Mouse (Mus musculus): ENCODE data around the gene Trim44. TPM values are rescaled to one million over a fixed set of nuclear protein-coding genes. Genes with fewer than 3 reads are reported as not detected.

The Trim44 gene
- polyA plus RNA-seq, 1 experiment from 2014 or later: 16.2 TPM

DNA sequence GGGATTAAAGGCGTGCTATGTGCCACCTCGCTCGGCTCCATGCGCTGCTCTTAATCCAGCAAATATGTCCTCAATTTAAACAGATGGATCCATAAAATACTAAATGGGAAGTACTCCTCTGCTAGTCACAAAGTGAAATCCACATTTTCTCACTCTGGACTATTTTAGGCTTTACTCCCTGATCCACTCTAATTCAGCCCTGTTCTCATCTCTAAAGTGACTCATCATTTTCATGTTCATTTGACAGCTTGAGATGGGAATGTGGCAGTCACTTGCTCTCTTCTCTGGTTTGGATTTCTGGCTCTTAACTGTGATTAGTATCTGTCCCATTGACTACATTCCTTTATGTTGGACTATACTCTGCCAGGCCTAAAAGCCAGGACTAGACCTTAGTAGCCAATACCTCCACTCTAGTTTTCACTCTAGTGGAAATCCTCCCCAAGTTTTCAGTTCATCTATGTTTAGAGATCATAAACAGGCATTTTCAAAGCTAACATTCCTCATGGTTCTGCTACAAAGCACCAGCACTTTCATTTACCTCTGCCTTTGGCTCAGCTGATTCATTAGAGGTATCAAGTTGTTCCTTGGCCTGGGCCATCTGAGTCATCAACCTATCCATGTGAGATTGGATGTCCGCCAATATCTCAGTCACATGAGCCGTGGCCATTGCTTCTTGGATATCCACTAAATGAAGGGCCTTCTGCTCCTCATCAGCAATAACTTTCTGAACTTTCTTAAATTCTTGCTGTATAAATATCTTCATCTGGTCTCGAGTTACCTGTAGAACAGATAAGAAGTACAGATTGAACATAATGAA lies 50.5 kb downstream of the Trim44 start:
- H3K9ac ChIP-seq (ENCODE audit: low read length): no peak overlapping the region
- no peaks in the 10 kb centered on the region for H3K4me1 ChIP-seq (ENCODE audit: control insufficient read depth, insufficient read depth, low read length)
- no peak overlapping the region for H3K27ac ChIP-seq (ENCODE audit: low read length)
- no peak overlapping the region for H3K4me3 ChIP-seq (replicated peaks; ENCODE audit: low read length)
- peaks cover 11% of the 10 kb centered on the region; the same call in 1 of the 2 replicates for H3K36me3 ChIP-seq (ENCODE audit: control insufficient read depth, insufficient read depth, low read length)
- WGBS: 91% methylated on average over 7 of the region's 7 CpGs
- no peaks in the 10 kb centered on the region for H3K27me3 ChIP-seq (ENCODE audit: control insufficient read depth, insufficient read depth, low read length)
- H3K4me2 ChIP-seq (ENCODE audit: low read depth, low read length): no peak overlapping the region
- no peaks in the 10 kb centered on the region for H3K9me3 ChIP-seq (replicated peaks; ENCODE audit: control insufficient read depth, low read length)
- no peak for ATAC-seq (ENCODE audit: insufficient read depth, low FRiP score)

DNA sequence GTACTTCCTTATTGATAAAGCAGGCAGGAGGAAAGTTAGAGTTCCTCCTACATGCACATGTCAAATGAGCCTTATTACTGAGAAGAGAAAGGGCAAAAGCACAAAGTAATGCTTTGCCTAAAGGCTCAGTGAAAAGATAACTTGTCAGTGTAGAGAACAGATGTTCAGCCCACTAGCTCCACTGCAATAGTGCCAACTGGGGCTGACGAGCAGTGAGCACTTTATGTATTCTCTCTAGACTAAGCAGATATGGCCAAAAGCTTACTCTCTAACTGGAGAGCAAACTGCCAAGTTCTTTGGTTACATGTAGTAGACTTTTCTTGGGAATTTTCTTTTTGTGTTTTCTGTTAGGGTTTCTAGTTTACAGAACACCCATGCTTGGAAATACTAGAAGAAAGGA lies 53.6 kb downstream of the Trim44 start:
- Histone ChIP-seq H3K4me2 (ENCODE audit: low read depth, low read length) (no peak overlapping the region), H3K27ac (ENCODE audit: low read length) (no peak overlapping the region), H3K9me3 (replicated peaks; ENCODE audit: control insufficient read depth, low read length) (no peaks in the 10 kb centered on the region), H3K9ac (ENCODE audit: low read length) (no peak overlapping the region), H3K36me3 (ENCODE audit: control insufficient read depth, insufficient read depth, low read length) (peaks cover 11% of the 10 kb centered on the region; the same call in 1 of the 2 replicates), H3K27me3 (ENCODE audit: control insufficient read depth, insufficient read depth, low read length) (no peaks in the 10 kb centered on the region), H3K4me3 (replicated peaks; ENCODE audit: low read length) (no peak overlapping the region), H3K4me1 (ENCODE audit: control insufficient read depth, insufficient read depth, low read length) (no peaks in the 10 kb centered on the region)
- WGBS: 69% methylated on average over 1 of the region's 1 CpGs
- no peak for ATAC-seq (ENCODE audit: insufficient read depth, low FRiP score)

DNA sequence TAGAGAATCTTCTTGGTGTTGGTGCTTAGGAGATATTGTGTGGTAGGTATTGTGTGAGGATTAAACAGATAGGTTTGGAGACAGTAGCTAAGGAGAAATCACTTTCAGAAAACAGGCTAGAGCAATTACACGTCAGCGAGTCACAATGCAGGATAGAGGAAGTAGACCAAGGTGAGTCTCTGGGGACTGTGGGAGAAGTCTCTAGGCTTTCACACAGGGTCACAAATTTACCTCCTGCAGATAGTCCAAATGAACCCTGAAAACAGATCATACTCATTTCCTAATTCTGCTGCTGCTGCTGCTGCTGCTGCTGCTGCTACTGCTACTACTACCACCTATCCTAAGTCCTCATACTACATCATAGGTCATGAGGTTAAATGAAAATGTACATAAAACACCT lies 66.2 kb downstream of the Trim44 start:
- no peak for ATAC-seq (ENCODE audit: insufficient read depth, low FRiP score)
- Histone ChIP-seq H3K27me3 (ENCODE audit: control insufficient read depth, insufficient read depth, low read length) (no peaks in the 10 kb centered on the region), H3K9me3 (replicated peaks; ENCODE audit: control insufficient read depth, low read length) (no peaks in the 10 kb centered on the region), H3K36me3 (ENCODE audit: control insufficient read depth, insufficient read depth, low read length) (no peaks in the 10 kb centered on the region), H3K27ac (ENCODE audit: low read length) (no peak overlapping the region), H3K4me2 (ENCODE audit: low read depth, low read length) (no peak overlapping the region), H3K4me3 (replicated peaks; ENCODE audit: low read length) (no peak overlapping the region), H3K9ac (ENCODE audit: low read length) (no peak overlapping the region), H3K4me1 (ENCODE audit: control insufficient read depth, insufficient read depth, low read length) (no peaks in the 10 kb centered on the region)
- WGBS: 85% methylated on average over 2 of the region's 2 CpGs

DNA sequence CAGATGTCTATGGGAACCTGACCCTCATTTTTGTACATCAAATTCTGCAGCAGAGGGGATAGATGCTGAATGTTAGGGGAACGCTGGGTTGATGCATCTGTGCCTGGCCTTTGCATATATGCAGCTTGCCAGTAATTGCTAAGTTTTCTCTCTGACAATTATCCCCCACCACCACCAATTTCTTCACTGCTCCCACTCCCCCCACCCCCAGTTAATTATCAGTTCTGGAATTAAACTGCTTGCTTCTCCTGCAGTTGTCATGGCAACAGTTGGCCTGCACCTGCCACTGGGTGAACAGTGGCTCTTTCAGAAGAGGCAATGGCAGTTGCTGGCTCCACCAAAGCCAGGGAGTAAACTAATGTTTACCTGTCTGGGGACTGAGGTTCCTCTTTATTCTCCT lies 70.8 kb downstream of the Trim44 start:
- no peaks in the 10 kb centered on the region for H3K36me3 ChIP-seq (ENCODE audit: control insufficient read depth, insufficient read depth, low read length)
- H3K9me3 ChIP-seq (replicated peaks; ENCODE audit: control insufficient read depth, low read length): no peaks in the 10 kb centered on the region
- no peak overlapping the region for H3K4me3 ChIP-seq (replicated peaks; ENCODE audit: low read length)
- H3K4me1 ChIP-seq (ENCODE audit: control insufficient read depth, insufficient read depth, low read length): no peaks in the 10 kb centered on the region
- H3K4me2 ChIP-seq (ENCODE audit: low read depth, low read length): no peak overlapping the region
- no peak for ATAC-seq (ENCODE audit: insufficient read depth, low FRiP score)
- 93% methylated on average over 1 of the region's 1 CpGs for WGBS
- H3K9ac ChIP-seq (ENCODE audit: low read length): no peak overlapping the region
- no peak overlapping the region for H3K27ac ChIP-seq (ENCODE audit: low read length)
- H3K27me3 ChIP-seq (ENCODE audit: control insufficient read depth, insufficient read depth, low read length): no peaks in the 10 kb centered on the region

DNA sequence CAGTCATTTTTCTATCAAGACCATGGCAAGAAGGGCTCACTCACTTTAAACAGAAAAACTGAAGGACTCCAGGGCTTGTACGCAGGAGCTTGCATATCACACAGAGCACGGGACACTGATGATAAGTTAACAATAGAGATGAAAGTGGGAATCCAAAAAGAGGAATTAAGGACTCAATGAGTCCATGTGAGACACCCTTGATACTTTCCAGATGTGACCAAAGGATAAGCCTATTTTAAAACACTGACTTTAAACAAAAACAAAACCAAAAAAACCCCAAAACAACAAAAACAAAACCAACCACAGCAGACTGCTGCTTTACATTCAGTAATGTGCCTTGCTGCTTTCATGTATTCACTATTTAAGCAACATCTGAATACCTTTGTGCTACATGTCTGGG lies 75.7 kb downstream of the Trim44 start:
- no peaks in the 10 kb centered on the region for H3K36me3 ChIP-seq (ENCODE audit: control insufficient read depth, insufficient read depth, low read length)
- H3K4me1 ChIP-seq (ENCODE audit: control insufficient read depth, insufficient read depth, low read length): no peaks in the 10 kb centered on the region
- 78% methylated on average over 2 of the region's 2 CpGs for WGBS
- H3K9ac ChIP-seq (ENCODE audit: low read length): no peak overlapping the region
- no peaks in the 10 kb centered on the region for H3K27me3 ChIP-seq (ENCODE audit: control insufficient read depth, insufficient read depth, low read length)
- H3K27ac ChIP-seq (ENCODE audit: low read length): no peak overlapping the region
- no peaks in the 10 kb centered on the region for H3K9me3 ChIP-seq (replicated peaks; ENCODE audit: control insufficient read depth, low read length)
- ATAC-seq (ENCODE audit: insufficient read depth, low FRiP score): no peak
- no peak overlapping the region for H3K4me2 ChIP-seq (ENCODE audit: low read depth, low read length)
- H3K4me3 ChIP-seq (replicated peaks; ENCODE audit: low read length): no peak overlapping the region

DNA sequence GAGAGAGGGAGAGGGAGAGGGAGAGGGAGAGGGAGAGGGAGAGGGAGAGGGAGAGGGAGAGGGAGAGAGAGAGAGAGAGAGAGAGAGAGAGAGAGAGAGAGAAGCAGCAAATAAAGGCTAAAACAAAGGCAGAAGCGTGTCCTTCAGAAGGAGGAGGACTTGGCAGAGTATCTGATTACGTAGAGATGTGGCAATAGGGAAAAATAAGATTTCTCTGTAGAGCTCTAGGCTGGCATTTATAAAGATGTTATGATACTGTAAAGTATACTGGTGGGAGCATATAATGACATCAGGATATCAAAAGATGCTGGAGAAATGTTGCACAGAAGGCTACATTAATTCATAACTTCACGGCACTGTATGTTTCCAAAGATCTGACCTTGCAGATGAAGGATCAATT lies 76.5 kb downstream of the Trim44 start:
- H3K9me3 ChIP-seq (replicated peaks; ENCODE audit: control insufficient read depth, low read length): no peaks in the 10 kb centered on the region
- H3K4me1 ChIP-seq (ENCODE audit: control insufficient read depth, insufficient read depth, low read length): no peaks in the 10 kb centered on the region
- H3K4me3 ChIP-seq (replicated peaks; ENCODE audit: low read length): no peak overlapping the region
- no peak for ATAC-seq (ENCODE audit: insufficient read depth, low FRiP score)
- H3K36me3 ChIP-seq (ENCODE audit: control insufficient read depth, insufficient read depth, low read length): no peaks in the 10 kb centered on the region
- no peaks in the 10 kb centered on the region for H3K27me3 ChIP-seq (ENCODE audit: control insufficient read depth, insufficient read depth, low read length)
- no peak overlapping the region for H3K4me2 ChIP-seq (ENCODE audit: low read depth, low read length)
- H3K27ac ChIP-seq (ENCODE audit: low read length): no peak overlapping the region
- WGBS: 85% methylated on average over 3 of the region's 3 CpGs
- no peak overlapping the region for H3K9ac ChIP-seq (ENCODE audit: low read length)

DNA sequence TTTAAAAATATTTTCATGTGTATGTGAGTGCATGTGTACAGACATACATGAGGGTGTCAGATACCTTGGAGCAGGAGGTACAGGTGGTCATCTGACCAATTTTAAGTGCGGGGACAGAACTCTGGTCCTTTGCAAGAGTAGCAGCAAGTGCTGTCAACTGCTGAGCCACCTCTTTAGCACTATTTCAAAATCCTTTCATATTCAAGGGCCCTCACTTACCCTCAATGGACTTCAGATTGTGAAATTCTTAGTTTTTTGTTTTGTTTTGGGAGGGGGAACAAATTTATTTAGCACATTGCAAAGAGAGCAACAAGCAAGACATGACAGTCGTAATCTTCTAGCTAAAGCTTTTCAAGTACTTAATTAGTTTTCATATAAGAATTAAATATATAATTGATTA lies 81.7 kb downstream of the Trim44 start:
- Histone ChIP-seq H3K36me3 (ENCODE audit: control insufficient read depth, insufficient read depth, low read length) (no peaks in the 10 kb centered on the region), H3K9ac (ENCODE audit: low read length) (no peak overlapping the region), H3K27ac (ENCODE audit: low read length) (no peak overlapping the region), H3K27me3 (ENCODE audit: control insufficient read depth, insufficient read depth, low read length) (no peaks in the 10 kb centered on the region), H3K4me2 (ENCODE audit: low read depth, low read length) (no peak overlapping the region), H3K9me3 (replicated peaks; ENCODE audit: control insufficient read depth, low read length) (no peaks in the 10 kb centered on the region), H3K4me3 (replicated peaks; ENCODE audit: low read length) (no peak overlapping the region), H3K4me1 (ENCODE audit: control insufficient read depth, insufficient read depth, low read length) (no peaks in the 10 kb centered on the region)
- no peak for ATAC-seq (ENCODE audit: insufficient read depth, low FRiP score)
- 88% methylated on average over 2 of the region's 2 CpGs for WGBS

DNA sequence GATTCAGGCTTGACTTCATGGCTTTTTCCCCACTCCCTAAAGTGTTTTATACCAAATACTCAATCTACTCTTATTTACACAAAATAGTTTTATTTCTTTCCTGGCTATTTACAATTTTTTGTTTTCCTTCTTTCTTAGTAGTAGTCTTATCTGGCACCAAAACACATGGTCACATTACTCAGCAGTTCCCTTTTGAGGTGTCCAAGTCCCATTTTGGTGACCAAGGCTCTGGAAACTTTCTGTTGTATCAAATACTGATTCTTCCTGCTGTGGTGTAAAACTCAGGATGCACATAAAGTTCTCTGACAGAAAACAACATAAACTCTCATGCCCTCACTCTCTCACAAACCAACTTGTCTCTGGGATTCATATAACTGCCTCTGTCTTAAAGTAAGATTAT lies 83.3 kb downstream of the Trim44 start:
- Histone ChIP-seq H3K36me3 (ENCODE audit: control insufficient read depth, insufficient read depth, low read length) (no peaks in the 10 kb centered on the region), H3K9me3 (replicated peaks; ENCODE audit: control insufficient read depth, low read length) (no peaks in the 10 kb centered on the region), H3K4me1 (ENCODE audit: control insufficient read depth, insufficient read depth, low read length) (no peaks in the 10 kb centered on the region), H3K4me2 (ENCODE audit: low read depth, low read length) (no peak overlapping the region), H3K27me3 (ENCODE audit: control insufficient read depth, insufficient read depth, low read length) (no peaks in the 10 kb centered on the region), H3K9ac (ENCODE audit: low read length) (no peak overlapping the region), H3K4me3 (replicated peaks; ENCODE audit: low read length) (no peak overlapping the region), H3K27ac (ENCODE audit: low read length) (no peak overlapping the region)
- ATAC-seq (ENCODE audit: insufficient read depth, low FRiP score): no peak

DNA sequence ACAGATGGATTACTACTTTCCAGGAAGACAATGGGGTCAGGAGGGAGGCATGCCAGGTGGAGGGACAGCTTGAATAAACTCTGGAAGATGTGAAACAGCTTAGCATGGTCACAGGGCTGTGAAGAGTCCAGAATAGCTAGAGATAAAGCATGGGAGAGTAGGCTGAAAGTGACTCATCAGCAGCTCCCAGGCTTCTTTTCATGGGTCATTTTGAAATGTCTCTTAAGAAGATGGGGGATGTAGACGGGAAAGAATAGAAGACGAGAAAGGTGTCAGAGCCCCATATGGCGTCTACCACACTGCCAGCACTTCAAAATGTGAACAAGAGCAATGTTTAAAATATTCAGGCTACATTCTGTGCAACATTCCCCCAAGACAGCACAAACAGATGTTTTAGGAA lies 91.1 kb downstream of the Trim44 start:
- Histone ChIP-seq H3K4me2 (ENCODE audit: low read depth, low read length) (no peak overlapping the region), H3K9ac (ENCODE audit: low read length) (no peak overlapping the region), H3K27me3 (ENCODE audit: control insufficient read depth, insufficient read depth, low read length) (no peaks in the 10 kb centered on the region), H3K4me3 (replicated peaks; ENCODE audit: low read length) (no peak overlapping the region), H3K27ac (ENCODE audit: low read length) (no peak overlapping the region), H3K36me3 (ENCODE audit: control insufficient read depth, insufficient read depth, low read length) (no peaks in the 10 kb centered on the region), H3K9me3 (replicated peaks; ENCODE audit: control insufficient read depth, low read length) (no peaks in the 10 kb centered on the region), H3K4me1 (ENCODE audit: control insufficient read depth, insufficient read depth, low read length) (no peaks in the 10 kb centered on the region)
- ATAC-seq (ENCODE audit: insufficient read depth, low FRiP score): no peak
- WGBS: 67% methylated on average over 3 of the region's 3 CpGs
